Mouse (Mus musculus): ENCODE measurements at regions not wholly inside any gene's neighbourhood (a gene's known extent, or its start where the extent isn't known, plus 50 kb on each side); places are given as distances from the start of the nearest gene placed in this dataset.

GRCm38 (mm10) chr8:104022231-104022630 lies 79.2 kb upstream of the Cdh5 start:
- TF ChIP-seq USF1 (IDR thresholded peaks at IDR 0.05; ENCODE audit: low read depth) (no peak), MYOD1 (IDR thresholded peaks at IDR 0.05; ENCODE audit: control insufficient read depth, insufficient read length, low read depth) (no peak), FOSL1 (IDR thresholded peaks at IDR 0.05; ENCODE audit: insufficient read depth, low read length, poor library complexity, severe bottlenecking) (no peak), CEBPB (IDR thresholded peaks at IDR 0.05; ENCODE audit: low read depth) (no peak), MYOG (IDR thresholded peaks at IDR 0.05; ENCODE audit: control insufficient read depth, extremely low read depth, insufficient read length) (no peak), CTCF (IDR thresholded peaks at IDR 0.05; ENCODE audit: control insufficient read depth, insufficient read depth, insufficient read length) (no peak), MAX (IDR thresholded peaks at IDR 0.05) (no peak)
- no peaks in the 10 kb centered on the region for H3K36me3 ChIP-seq (ENCODE audit: control insufficient read depth, insufficient read depth)
- no peak overlapping the region for H3K4me3 ChIP-seq (ENCODE audit: insufficient read depth, poor library complexity, severe bottlenecking)
- H3ac ChIP-seq (ENCODE audit: control insufficient read depth, insufficient read length, low read depth): no peak overlapping the region
- H3K27me3 ChIP-seq (ENCODE audit: control insufficient read depth, insufficient read depth, insufficient read length): no peaks in the 10 kb centered on the region
- H3K79me3 ChIP-seq (ENCODE audit: low read depth): no peaks in the 10 kb centered on the region
- no peaks in the 10 kb centered on the region for H3K79me2 ChIP-seq (ENCODE audit: control insufficient read depth, insufficient read depth)

GRCm38 (mm10) chr8:104022691-104023509 lies 78.5 kb upstream of the Cdh5 start:
- Histone ChIP-seq H3K4me3 (ENCODE audit: insufficient read depth, poor library complexity, severe bottlenecking) (no peak overlapping the region), H3K27me3 (ENCODE audit: control insufficient read depth, insufficient read depth, insufficient read length) (no peaks in the 10 kb centered on the region), H3ac (ENCODE audit: control insufficient read depth, insufficient read length, low read depth) (no peak overlapping the region), H3K79me3 (ENCODE audit: low read depth) (no peaks in the 10 kb centered on the region), H3K36me3 (ENCODE audit: control insufficient read depth, insufficient read depth) (no peaks in the 10 kb centered on the region), H3K79me2 (ENCODE audit: control insufficient read depth, insufficient read depth) (no peaks in the 10 kb centered on the region)
- no peak for TF ChIP-seq MYOD1 (IDR thresholded peaks at IDR 0.05; ENCODE audit: control insufficient read depth, insufficient read length, low read depth)
- no peak for TF ChIP-seq CTCF (IDR thresholded peaks at IDR 0.05; ENCODE audit: control insufficient read depth, insufficient read depth, insufficient read length)
- TF ChIP-seq USF1 (IDR thresholded peaks at IDR 0.05; ENCODE audit: low read depth): peak; percentile 66
- no peak for TF ChIP-seq MAX (IDR thresholded peaks at IDR 0.05)
- TF ChIP-seq FOSL1 (IDR thresholded peaks at IDR 0.05; ENCODE audit: insufficient read depth, low read length, poor library complexity, severe bottlenecking): no peak
- TF ChIP-seq CEBPB (IDR thresholded peaks at IDR 0.05; ENCODE audit: low read depth): peak; percentile 54

- Histone ChIP-seq H3K4me3 (ENCODE audit: insufficient read depth, poor library complexity, severe bottlenecking) (no peak overlapping the region), H3K27me3 (ENCODE audit: control insufficient read depth, insufficient read depth, insufficient read length) (no peaks in the 10 kb centered on the region), H3K79me3 (ENCODE audit: low read depth) (no peaks in the 10 kb centered on the region), H3K36me3 (ENCODE audit: control insufficient read depth, insufficient read depth) (no peaks in the 10 kb centered on the region), H3ac (ENCODE audit: control insufficient read depth, insufficient read length, low read depth) (no peak overlapping the region), H3K79me2 (ENCODE audit: control insufficient read depth, insufficient read depth) (no peaks in the 10 kb centered on the region)
- TF ChIP-seq MAX (IDR thresholded peaks at IDR 0.05) (no peak), FOSL1 (IDR thresholded peaks at IDR 0.05; ENCODE audit: insufficient read depth, low read length, poor library complexity, severe bottlenecking) (no peak), USF1 (IDR thresholded peaks at IDR 0.05; ENCODE audit: low read depth) (no peak), CTCF (IDR thresholded peaks at IDR 0.05; ENCODE audit: control insufficient read depth, insufficient read depth, insufficient read length) (no peak), MYOD1 (IDR thresholded peaks at IDR 0.05; ENCODE audit: control insufficient read depth, insufficient read length, low read depth) (no peak), CEBPB (IDR thresholded peaks at IDR 0.05; ENCODE audit: low read depth) (no peak)
These were observed 74.1 kb upstream of the Cdh5 start for GRCm38 (mm10) chr8:104027161-104027821.

- no peak overlapping the region for H3K4me3 ChIP-seq (ENCODE audit: insufficient read depth, poor library complexity, severe bottlenecking)
- H3K79me2 ChIP-seq (ENCODE audit: control insufficient read depth, insufficient read depth): no peaks in the 10 kb centered on the region
- no peaks in the 10 kb centered on the region for H3K36me3 ChIP-seq (ENCODE audit: control insufficient read depth, insufficient read depth)
- no peak overlapping the region for H3ac ChIP-seq (ENCODE audit: control insufficient read depth, insufficient read length, low read depth)
- H3K27me3 ChIP-seq (ENCODE audit: control insufficient read depth, insufficient read depth, insufficient read length): no peaks in the 10 kb centered on the region
- TF ChIP-seq FOSL1 (IDR thresholded peaks at IDR 0.05; ENCODE audit: insufficient read depth, low read length, poor library complexity, severe bottlenecking) (no peak), MAX (IDR thresholded peaks at IDR 0.05) (no peak), CTCF (IDR thresholded peaks at IDR 0.05; ENCODE audit: control insufficient read depth, insufficient read depth, insufficient read length) (peak; percentile 81)
- no peaks in the 10 kb centered on the region for H3K79me3 ChIP-seq (ENCODE audit: low read depth)
These were observed 72.8 kb upstream of the Cdh5 start for GRCm38 (mm10) chr8:104028626-104029025.

GRCm38 (mm10) chr8:104032179-104032578 lies 69.2 kb upstream of the Cdh5 start:
- H3ac ChIP-seq (ENCODE audit: control insufficient read depth, insufficient read length, low read depth): no peak overlapping the region
- no peaks in the 10 kb centered on the region for H3K27me3 ChIP-seq (ENCODE audit: control insufficient read depth, insufficient read depth, insufficient read length)
- H3K4me3 ChIP-seq (ENCODE audit: insufficient read depth, poor library complexity, severe bottlenecking): no peak overlapping the region
- H3K79me3 ChIP-seq (ENCODE audit: low read depth): no peaks in the 10 kb centered on the region
- no peaks in the 10 kb centered on the region for H3K36me3 ChIP-seq (ENCODE audit: control insufficient read depth, insufficient read depth)
- TF ChIP-seq FOSL1 (IDR thresholded peaks at IDR 0.05; ENCODE audit: insufficient read depth, low read length, poor library complexity, severe bottlenecking) (no peak), MAX (IDR thresholded peaks at IDR 0.05) (no peak), USF1 (IDR thresholded peaks at IDR 0.05; ENCODE audit: low read depth) (no peak), MYOD1 (IDR thresholded peaks at IDR 0.05; ENCODE audit: control insufficient read depth, insufficient read length, low read depth) (no peak), CTCF (IDR thresholded peaks at IDR 0.05; ENCODE audit: control insufficient read depth, insufficient read depth, insufficient read length) (no peak), MYOG (IDR thresholded peaks at IDR 0.05; ENCODE audit: control insufficient read depth, extremely low read depth, insufficient read length) (no peak), CEBPB (IDR thresholded peaks at IDR 0.05; ENCODE audit: low read depth) (no peak)
- no peaks in the 10 kb centered on the region for H3K79me2 ChIP-seq (ENCODE audit: control insufficient read depth, insufficient read depth)

Measured in C2C12 (cell line).